Mouse (Mus musculus) myocyte (in vitro differentiated cells): ENCODE measurements around the gene Artn. TPM values are rescaled to one million over a fixed set of nuclear protein-coding genes. Genes with fewer than 3 reads are reported as not detected.

Source experiments
- H3K27me3 ChIP-seq: one replicate; pipeline ENCODE4 v1.6.1; 2011; ENCODE audit not compliant: control insufficient read depth, insufficient read depth, insufficient read length
- H3K36me3 ChIP-seq: one replicate; pipeline ENCODE4 v1.6.1; 2011; ENCODE audit not compliant: control insufficient read depth, insufficient read depth
- H3K4me2 ChIP-seq: one replicate; pipeline ENCODE4 v1.6.1; 2011; ENCODE audit warnings: low read depth, control low read depth
- H3K4me3 ChIP-seq: one replicate; pipeline ENCODE4 v1.5.1; 2011; ENCODE audit warnings: mild to moderate bottlenecking, control low read depth, moderate library complexity
- H3K79me2 ChIP-seq: one replicate; pipeline ENCODE4 v1.6.1; 2011; ENCODE audit not compliant: control insufficient read depth, insufficient read depth
- H3ac ChIP-seq: one replicate; pipeline ENCODE4 v1.6.1; 2011; ENCODE audit not compliant: control insufficient read depth, insufficient read length
- CEBPB ChIP-seq: IDR thresholded peaks from 2 replicates; pipeline ENCODE4 v1.6.1; 2011; ENCODE audit warnings: mild to moderate bottlenecking, moderate library complexity; ENCODE audit not compliant: poor library complexity, insufficient read depth, severe bottlenecking
- E2F4 ChIP-seq: IDR thresholded peaks from one replicate; pipeline ENCODE4 v1.6.1; 2011; ENCODE audit warnings: mild to moderate bottlenecking, control low read depth, moderate library complexity; ENCODE audit not compliant: insufficient read depth
- MAX ChIP-seq: IDR thresholded peaks from one replicate; pipeline ENCODE4 v1.6.1; 2011; ENCODE audit warnings: low read depth, mild to moderate bottlenecking, control low read depth
- MYOD1 ChIP-seq, 3 experiments: IDR thresholded peaks; one replicate each; pipeline ENCODE4 v1.6.1; 2011; ENCODE audit warnings: control low read depth in 2 of 3, low read depth in 2 of 3, mild to moderate bottlenecking in 2 of 3, moderate library complexity in 1 of 3; ENCODE audit not compliant: insufficient read length in 2 of 3, control insufficient read depth in 1 of 3
- MYOG ChIP-seq, 3 experiments: IDR thresholded peaks; one replicate each; pipeline ENCODE4 v1.6.1; 2011; ENCODE audit warnings: control low read depth in 2 of 3, low read depth in 2 of 3, mild to moderate bottlenecking in 2 of 3; ENCODE audit not compliant: insufficient read length in 2 of 3, control insufficient read depth in 1 of 3, insufficient read depth in 1 of 3
- POLR2A ChIP-seq: IDR thresholded peaks from one replicate; pipeline ENCODE4 v1.6.1; 2011; ENCODE audit warnings: low read depth, mild to moderate bottlenecking, control low read depth, moderate library complexity; ENCODE audit not compliant: insufficient read length
- POLR2AphosphoS2 ChIP-seq: IDR thresholded peaks from one replicate; pipeline ENCODE4 v1.6.1; 2011; ENCODE audit warnings: low read depth, control low read depth; ENCODE audit not compliant: insufficient read length
- REST ChIP-seq: IDR thresholded peaks from one replicate; pipeline ENCODE4 v1.6.1; 2011; ENCODE audit warnings: mild to moderate bottlenecking, control low read depth, moderate library complexity; ENCODE audit not compliant: insufficient read depth, insufficient read length
- SRF ChIP-seq: IDR thresholded peaks from one replicate; pipeline ENCODE4 v1.6.1; 2011; ENCODE audit warnings: low read depth; ENCODE audit not compliant: control insufficient read depth, insufficient read length
- TCF12 ChIP-seq: IDR thresholded peaks from one replicate; pipeline ENCODE4 v1.6.1; 2011; ENCODE audit warnings: mild to moderate bottlenecking, control low read depth; ENCODE audit not compliant: poor library complexity, insufficient read depth, severe bottlenecking
- TCF3 ChIP-seq: IDR thresholded peaks from one replicate; pipeline ENCODE4 v1.6.1; 2011; ENCODE audit warnings: low read depth, control low read depth; ENCODE audit not compliant: insufficient read length
- USF1 ChIP-seq: IDR thresholded peaks from one replicate; pipeline ENCODE4 v1.6.1; 2011; ENCODE audit warnings: low read depth, mild to moderate bottlenecking, control low read depth, moderate library complexity
- polyA plus RNA-seq: library from polyadenylated mRNA; unstranded; fragments of >200 nt; fragmentation: generic; extraction: Trizol; gene quantifications from one replicate; pipeline ENCODE4 v1.2.1, GENCODE M21; 2012; ENCODE audit warnings: missing spikeins

Gene Artn
- polyA plus RNA-seq, 1 experiment = 15.9 TPM

DNA sequence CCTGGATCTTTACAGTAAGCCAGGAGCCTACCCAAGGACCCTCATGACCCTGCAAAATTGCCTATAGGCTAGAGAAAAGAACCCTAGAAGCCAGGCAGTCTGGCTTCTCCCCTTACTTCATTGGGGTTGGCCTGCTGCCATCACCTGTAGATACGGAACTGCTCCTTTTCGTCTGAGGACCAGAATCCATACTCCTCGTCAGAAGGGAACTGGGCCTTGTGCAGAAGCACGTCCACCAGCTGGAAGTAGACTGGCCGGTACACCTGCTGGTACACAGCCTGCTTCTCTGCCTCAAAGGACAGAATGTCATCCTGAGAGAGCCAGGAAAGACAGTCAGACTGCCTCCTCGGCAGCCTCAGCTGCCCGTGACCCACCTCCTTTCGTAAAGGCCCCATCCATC, 24.8 kb downstream of the Artn start:
- no peak overlapping the region for H3K4me3 ChIP-seq
- no peak for TF ChIP-seq E2F4
- TF ChIP-seq TCF12 = no peak
- no peak for TF ChIP-seq MYOD1 (IDR thresholded peaks at IDR 0.05; ENCODE audit: control insufficient read depth in 1 of 3, insufficient read length in 2 of 3, low read depth in 2 of 3)
- TF ChIP-seq CEBPB = no peak
- no peak for TF ChIP-seq POLR2A
- TF ChIP-seq USF1 = no peak
- TF ChIP-seq MAX = no peak
- TF ChIP-seq MYOG (IDR thresholded peaks at IDR 0.05; ENCODE audit: control insufficient read depth in 1 of 3, insufficient read depth in 1 of 3, insufficient read length in 2 of 3, low read depth in 2 of 3) = no peak
- no peak for TF ChIP-seq SRF
- TF ChIP-seq TCF3 = no peak
- no peak for TF ChIP-seq REST
- TF ChIP-seq POLR2AphosphoS2 = no peak
- H3ac ChIP-seq = no peak overlapping the region
- peaks cover 24% of the 10 kb centered on the region for H3K79me2 ChIP-seq
- H3K4me2 ChIP-seq = no peak overlapping the region
- H3K27me3 ChIP-seq = no peaks in the 10 kb centered on the region
- peaks cover 35% of the 10 kb centered on the region for H3K36me3 ChIP-seq

DNA sequence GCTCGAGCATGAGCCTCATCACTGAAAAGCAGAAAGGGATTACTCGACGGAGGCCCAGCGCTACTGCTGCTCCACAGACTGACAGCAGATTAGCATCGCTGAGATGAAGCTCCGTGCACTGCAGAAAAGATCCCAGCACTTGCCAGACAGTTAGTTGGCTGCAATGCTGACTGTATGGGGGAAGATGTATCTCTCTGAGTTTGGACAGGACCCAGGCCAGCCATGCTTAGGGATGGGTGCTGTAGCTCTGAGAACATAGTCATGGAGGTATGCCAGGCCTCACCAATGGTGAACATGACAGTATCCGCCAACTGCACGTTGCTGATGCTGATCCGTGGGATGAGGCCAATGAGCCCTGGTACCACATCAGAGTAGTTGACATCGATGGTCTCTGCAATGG, 25.5 kb downstream of the Artn start:
- H3K27me3 ChIP-seq = no peaks in the 10 kb centered on the region
- H3K36me3 ChIP-seq = peaks cover 42% of the 10 kb centered on the region
- no peak overlapping the region for H3K4me2 ChIP-seq
- no peak for TF ChIP-seq TCF12
- no peak for TF ChIP-seq REST
- TF ChIP-seq CEBPB = no peak
- TF ChIP-seq SRF = no peak
- no peak for TF ChIP-seq MYOD1 (IDR thresholded peaks at IDR 0.05; ENCODE audit: control insufficient read depth in 1 of 3, insufficient read length in 2 of 3, low read depth in 2 of 3)
- TF ChIP-seq MAX = no peak
- TF ChIP-seq POLR2AphosphoS2 = no peak
- no peak for TF ChIP-seq MYOG (IDR thresholded peaks at IDR 0.05; ENCODE audit: control insufficient read depth in 1 of 3, insufficient read depth in 1 of 3, insufficient read length in 2 of 3, low read depth in 2 of 3)
- TF ChIP-seq TCF3 = no peak
- TF ChIP-seq POLR2A = no peak
- TF ChIP-seq E2F4 = no peak
- no peak for TF ChIP-seq USF1
- H3K4me3 ChIP-seq = no peak overlapping the region
- no peak overlapping the region for H3ac ChIP-seq
- peaks cover 17% of the 10 kb centered on the region for H3K79me2 ChIP-seq

DNA sequence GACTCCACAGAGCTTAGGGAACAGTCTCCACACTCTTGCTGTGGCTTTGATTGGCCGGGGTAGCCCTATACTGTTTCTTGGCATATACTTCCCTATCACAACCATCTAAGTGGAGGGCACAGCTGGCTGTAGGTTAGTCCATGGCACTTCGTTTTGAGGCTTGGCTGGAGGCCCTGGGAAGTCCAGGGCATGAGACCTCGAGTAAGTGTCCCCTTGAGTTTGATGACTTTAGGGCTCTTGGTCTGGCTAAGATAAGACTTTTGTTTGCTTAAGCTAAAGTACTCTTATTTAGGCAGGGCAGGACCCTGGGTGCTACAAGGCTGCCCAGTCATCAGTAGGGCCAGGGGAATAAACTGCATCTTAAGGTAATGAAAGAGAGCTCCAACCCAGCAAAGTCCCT, 31.5 kb downstream of the Artn start:
- TF ChIP-seq E2F4 (no peak), REST (no peak)
- no peak overlapping the region for H3K4me3 ChIP-seq
- H3K4me2 ChIP-seq = no peak overlapping the region

DNA sequence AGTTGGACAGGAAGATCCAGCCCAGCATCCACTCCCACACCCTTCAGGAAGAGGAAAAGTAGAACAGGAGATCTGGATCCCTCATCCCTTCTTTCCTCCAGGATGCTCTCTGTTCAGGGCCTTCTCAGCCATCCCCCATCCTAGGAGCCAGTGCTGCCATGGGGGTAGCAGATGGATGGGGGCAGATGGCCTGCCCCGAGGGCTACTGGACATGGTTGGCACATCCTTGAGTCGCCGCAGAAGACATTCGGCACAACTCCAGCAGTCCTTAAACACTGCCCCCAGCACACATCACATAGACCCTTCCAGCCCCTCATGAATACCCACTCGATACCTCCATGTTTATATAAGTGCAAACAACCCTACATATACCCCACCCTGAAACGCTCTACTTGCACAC, 33.5 kb downstream of the Artn start:
- Histone ChIP-seq H3ac (no peak overlapping the region), H3K36me3 (peaks cover 30% of the 10 kb centered on the region)
- no peak for TF ChIP-seq MYOD1 (IDR thresholded peaks at IDR 0.05; ENCODE audit: control insufficient read depth in 1 of 3, insufficient read length in 2 of 3, low read depth in 2 of 3)
- no peak for TF ChIP-seq SRF
- TF ChIP-seq POLR2A = no peak
- no peak for TF ChIP-seq MAX
- no peak for TF ChIP-seq USF1
- TF ChIP-seq REST = no peak

More for the DNA sequence above, 31.5 kb downstream of the Artn start:
- Histone ChIP-seq H3K36me3 (peaks cover 43% of the 10 kb centered on the region), H3K79me2 (no peaks in the 10 kb centered on the region), H3K27me3 (no peaks in the 10 kb centered on the region), H3ac (no peak overlapping the region)

DNA sequence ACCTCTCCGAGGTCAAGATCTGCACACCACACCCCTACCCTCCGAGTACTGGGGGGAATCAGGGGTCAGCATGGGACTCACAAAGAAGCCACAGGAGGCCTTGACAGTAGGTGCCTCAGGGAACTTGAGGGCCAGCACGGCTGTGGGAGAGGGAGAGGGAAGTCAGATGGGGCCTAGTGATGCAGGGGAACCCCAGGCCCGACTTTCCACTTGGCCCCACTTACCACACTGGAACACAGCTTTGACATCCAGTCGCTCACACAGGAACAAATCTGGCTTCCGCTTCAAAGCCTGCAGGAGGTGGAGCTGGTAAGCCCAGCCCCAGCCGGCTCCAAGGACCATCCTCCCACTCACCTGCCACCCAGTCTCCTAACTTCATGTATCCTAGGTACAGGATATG, 34.2 kb downstream of the Artn start:
- Histone ChIP-seq H3K4me3 (no peak overlapping the region), H3ac (no peak overlapping the region), H3K79me2 (no peaks in the 10 kb centered on the region), H3K4me2 (no peak overlapping the region), H3K27me3 (no peaks in the 10 kb centered on the region), H3K36me3 (peaks cover 30% of the 10 kb centered on the region)
- no peak for TF ChIP-seq POLR2A
- TF ChIP-seq POLR2AphosphoS2 = no peak
- TF ChIP-seq E2F4 = no peak
- no peak for TF ChIP-seq CEBPB
- TF ChIP-seq MYOG (IDR thresholded peaks at IDR 0.05; ENCODE audit: control insufficient read depth in 1 of 3, insufficient read depth in 1 of 3, insufficient read length in 2 of 3, low read depth in 2 of 3) = no peak
- TF ChIP-seq USF1 = no peak
- TF ChIP-seq MAX = no peak
- TF ChIP-seq TCF12 = no peak
- no peak for TF ChIP-seq SRF

More for the DNA sequence above, 33.5 kb downstream of the Artn start:
- H3K4me2 ChIP-seq = no peak overlapping the region
- H3K27me3 ChIP-seq = no peaks in the 10 kb centered on the region
- no peak overlapping the region for H3K4me3 ChIP-seq
- no peaks in the 10 kb centered on the region for H3K79me2 ChIP-seq
